Mouse (Mus musculus) embryonic fibroblast, embryonic 13.5 days (primary cell): ENCODE data around the gene Usf2. TPM values are rescaled to one million over a fixed set of nuclear protein-coding genes. Genes with fewer than 3 reads are reported as not detected.
A peak's percentile ranks its signal among the peaks of the same experiment; 100 is the strongest.

ENCODE experiments used
- H3K27ac ChIP-seq: 2 replicates; pipeline ENCODE4 v1.5.1; 2012; ENCODE audit warnings: low read length, control low read depth, inconsistent platforms; ENCODE audit not compliant: insufficient read depth
- H3K4me1 ChIP-seq: 2 replicates; pipeline ENCODE4 v1.6.1; 2011; ENCODE audit warnings: low read length; ENCODE audit not compliant: control insufficient read depth, insufficient read depth
- H3K4me3 ChIP-seq: 2 replicates; pipeline ENCODE4 v1.5.1; 2011; ENCODE audit warnings: mild to moderate bottlenecking, control low read depth, low read length; ENCODE audit not compliant: insufficient read depth
- CTCF ChIP-seq: IDR thresholded peaks from 2 replicates; pipeline ENCODE4 v1.5.1; 2011; ENCODE audit warnings: mild to moderate bottlenecking, control low read depth, low read length, moderate library complexity, borderline replicate concordance; ENCODE audit not compliant: insufficient read depth
- POLR2A ChIP-seq: IDR thresholded peaks from 2 replicates; pipeline ENCODE4 v1.6.1; 2011; ENCODE audit warnings: low read depth, mild to moderate bottlenecking, control low read depth, low read length, moderate library complexity
- polyA plus RNA-seq: library from polyadenylated mRNA; stranded (reverse); fragments of >200 nt; gene quantifications from 2 replicates; pipeline ENCODE4 v1.2.4, GENCODE M21; 2011; ENCODE audit warnings: low read depth; ENCODE audit not compliant: missing spikeins, insufficient read length

The Usf2 gene
- polyA plus RNA-seq, 1 experiment: 61.1 TPM

DNA sequence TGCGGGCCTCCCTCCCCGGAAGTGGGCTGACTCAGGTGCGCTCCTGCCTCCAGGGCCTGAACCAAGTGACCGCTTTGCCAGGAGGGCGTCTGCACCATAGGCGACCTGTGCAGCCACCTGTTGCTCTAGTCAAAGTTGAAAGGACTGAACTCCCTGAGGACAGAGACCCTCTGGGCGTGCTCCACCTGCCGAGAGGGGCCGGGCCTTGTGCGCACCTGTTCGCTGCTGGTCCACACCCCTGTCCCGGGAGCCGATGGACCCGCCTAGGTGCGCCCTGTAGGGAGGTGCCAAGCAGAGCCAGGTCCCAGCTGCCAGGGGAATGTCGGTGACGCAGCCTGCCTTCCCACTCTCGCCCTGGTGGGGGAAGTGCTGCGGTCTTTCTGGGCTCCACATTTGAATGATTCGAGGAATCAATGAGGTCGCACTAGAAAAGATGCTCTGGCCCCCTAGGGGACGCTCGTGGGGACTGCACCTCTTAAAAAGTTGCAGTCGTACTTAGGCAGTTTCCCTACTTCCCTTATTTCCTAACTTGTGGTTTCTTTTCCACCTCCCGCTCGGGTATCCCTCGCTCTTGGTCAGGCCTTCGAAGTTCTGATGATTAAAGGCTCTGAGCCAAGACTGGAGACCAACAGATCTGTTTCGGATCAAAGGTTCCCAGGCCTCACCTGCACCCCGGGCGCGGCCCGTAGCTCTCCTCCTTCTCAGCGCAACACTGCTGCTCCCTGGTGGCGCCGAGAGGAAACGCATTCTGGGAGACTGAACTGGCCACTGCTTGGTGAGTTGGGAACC is 17.1 kb upstream of the Usf2 start, which contains the start of gene Fam187b:
Fam187b (plus strand) TSS at position 290 of the 789 bp plus-strand sequence.
- Histone ChIP-seq H3K27ac (no peak within 1 kb of the TSS), H3K4me3 (peak within 1 kb of the TSS; percentile 34), H3K4me1 (no peaks in the 10 kb centered on the region)
- no peak for TF ChIP-seq POLR2A
- TF ChIP-seq CTCF: peak; percentile 95

DNA sequence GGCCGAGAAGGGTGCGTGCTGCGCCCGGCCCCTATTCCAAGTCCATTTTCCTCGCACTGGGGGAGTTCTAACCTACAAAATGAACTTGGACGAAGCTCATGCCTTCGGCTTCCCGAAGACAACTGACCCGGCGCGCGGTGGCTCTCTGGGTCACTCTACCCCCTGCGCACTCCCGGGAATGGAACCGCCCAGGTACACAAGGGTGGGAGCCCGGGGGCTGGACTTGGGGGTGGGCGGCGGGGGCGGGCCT is 16.6 kb upstream of the Usf2 start, which contains the start of gene Lsr:
Lsr (minus strand) TSS at position 214 of the 250 bp plus-strand sequence.
- Histone ChIP-seq H3K4me3 (peak within 1 kb of the TSS; percentile 34), H3K4me1 (no peaks in the 10 kb centered on the region), H3K27ac (no peak within 1 kb of the TSS)
- TF ChIP-seq CTCF (no peak), POLR2A (no peak)

DNA sequence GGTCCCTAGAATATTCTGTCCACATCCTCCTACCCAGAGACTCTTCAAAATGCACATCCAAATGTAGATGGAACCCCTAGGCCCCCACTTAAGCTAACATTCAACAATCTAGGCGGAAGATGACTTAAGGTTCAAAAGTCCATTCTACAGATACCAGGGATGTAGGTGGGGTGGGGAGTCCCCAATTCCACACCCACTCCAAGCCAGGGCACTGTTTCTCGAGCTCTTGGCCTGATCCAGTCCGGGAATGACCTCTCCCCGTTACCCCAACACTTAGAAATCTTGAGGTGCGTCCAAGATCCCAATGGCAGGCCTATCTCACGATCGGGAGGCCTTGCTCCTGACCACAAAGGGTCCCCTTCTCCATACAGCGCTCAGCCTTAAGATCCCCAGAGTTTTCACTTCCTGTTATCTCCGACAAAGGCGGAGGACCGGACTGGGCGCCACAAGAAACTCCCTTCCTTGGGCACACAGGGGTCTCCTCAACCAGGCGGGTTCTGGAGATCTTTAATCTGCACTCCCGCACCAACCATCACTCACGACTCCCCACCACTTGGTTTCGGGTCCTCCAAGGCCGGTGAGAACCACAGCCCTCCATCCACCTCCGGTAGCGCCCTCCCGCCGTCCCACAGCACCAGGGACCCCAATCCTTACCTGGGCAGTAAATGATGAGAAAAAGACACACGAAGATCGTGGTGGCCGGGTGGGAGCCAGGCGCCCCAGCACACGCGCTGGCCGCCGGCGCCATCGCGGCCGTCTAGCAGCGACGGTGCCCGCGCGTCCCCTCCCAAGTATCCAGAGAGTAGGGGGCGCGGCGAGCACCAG is 16.0 kb upstream of the Usf2 start:
- H3K27ac ChIP-seq: no peak overlapping the region
- no peak for TF ChIP-seq POLR2A
- no peak for TF ChIP-seq CTCF
- no peak overlapping the region for H3K4me3 ChIP-seq
- H3K4me1 ChIP-seq: no peaks in the 10 kb centered on the region

DNA sequence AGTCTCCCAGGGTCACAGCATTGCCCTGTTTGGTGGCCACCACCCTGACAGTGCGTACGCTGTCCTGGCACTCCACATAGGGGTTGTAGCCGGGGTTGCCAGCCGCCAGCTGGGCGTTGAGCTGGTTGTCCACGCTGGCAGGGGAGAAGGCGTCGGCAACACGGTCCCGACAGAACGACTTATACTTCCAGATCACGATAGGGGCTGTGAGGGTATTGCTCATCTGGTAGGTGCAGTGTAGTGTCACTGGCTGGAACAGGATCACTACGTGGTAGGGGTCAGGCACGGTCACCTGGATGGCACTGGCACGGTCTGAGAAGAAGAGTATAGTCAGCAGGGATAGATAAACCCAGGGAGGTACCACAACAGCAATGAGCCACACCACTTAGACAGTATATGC is 15.3 kb upstream of the Usf2 start:
- TF ChIP-seq POLR2A (no peak), CTCF (no peak)
- Histone ChIP-seq H3K4me3 (no peak overlapping the region), H3K27ac (no peak overlapping the region), H3K4me1 (no peaks in the 10 kb centered on the region)

DNA sequence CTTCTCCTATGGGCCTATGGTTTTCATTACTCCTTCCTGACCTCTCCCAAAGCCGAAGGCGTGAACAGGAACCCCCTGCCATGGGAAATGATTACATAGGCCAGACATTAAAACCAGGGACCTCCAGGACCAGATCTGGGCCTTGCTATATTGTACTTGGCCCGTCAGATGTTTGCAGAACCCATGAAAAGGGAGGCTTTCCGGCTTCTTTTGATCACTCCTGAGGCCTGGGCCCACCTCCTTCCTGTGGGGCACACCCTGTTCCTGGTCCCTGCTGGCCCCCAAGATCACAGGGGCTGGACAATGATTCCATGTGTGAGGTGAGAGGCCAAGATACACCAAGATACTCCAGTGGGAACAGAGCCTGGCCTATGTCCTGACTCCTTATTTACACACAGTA is 12.6 kb upstream of the Usf2 start:
- H3K4me3 ChIP-seq: no peak overlapping the region
- no peaks in the 10 kb centered on the region for H3K4me1 ChIP-seq
- TF ChIP-seq CTCF (no peak), POLR2A (no peak)
- H3K27ac ChIP-seq: no peak overlapping the region

DNA sequence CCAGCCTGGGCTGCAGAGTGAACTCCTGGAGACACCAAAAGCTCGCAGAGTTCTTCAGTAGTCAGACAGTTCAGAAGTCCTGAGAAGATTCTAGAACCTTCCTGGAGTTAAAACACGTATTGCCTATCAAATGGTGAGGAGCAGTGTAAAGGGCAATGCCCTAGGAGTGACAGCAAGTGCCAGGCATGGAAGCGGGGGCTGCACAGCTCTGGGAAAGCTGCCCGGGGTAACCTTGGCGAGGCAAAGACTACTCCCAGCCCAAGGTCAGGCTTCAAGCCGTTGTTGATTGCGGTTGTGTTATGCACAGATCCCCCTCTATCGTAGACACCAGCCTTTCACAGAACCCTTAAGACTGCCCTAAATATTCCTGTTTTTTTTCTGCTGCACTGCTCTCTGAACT is 12.0 kb upstream of the Usf2 start:
- Histone ChIP-seq H3K4me3 (no peak overlapping the region), H3K4me1 (no peaks in the 10 kb centered on the region), H3K27ac (no peak overlapping the region)
- no peak for TF ChIP-seq CTCF
- no peak for TF ChIP-seq POLR2A

DNA sequence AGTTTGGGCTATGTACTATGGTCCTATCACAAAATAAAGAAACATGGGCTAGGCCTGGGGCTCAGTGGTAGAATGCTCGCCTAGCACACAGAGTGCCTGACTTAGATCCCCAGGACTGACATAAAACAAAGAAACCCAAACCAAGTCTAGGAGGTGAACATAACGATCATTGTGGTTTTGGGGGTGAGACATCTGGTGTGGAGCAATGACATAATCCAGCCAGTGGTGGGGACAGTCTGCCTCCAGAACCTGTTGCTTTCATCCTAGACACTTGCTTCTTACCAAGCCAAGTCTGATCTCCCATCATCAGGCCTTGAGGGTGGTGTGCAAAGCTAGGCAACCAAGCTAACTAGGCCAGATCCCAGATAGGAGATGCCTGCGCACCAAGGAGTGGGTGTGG is 10.1 kb upstream of the Usf2 start:
- Histone ChIP-seq H3K4me3 (no peak overlapping the region), H3K27ac (no peak overlapping the region), H3K4me1 (no peaks in the 10 kb centered on the region)
- TF ChIP-seq CTCF (no peak), POLR2A (no peak)

DNA sequence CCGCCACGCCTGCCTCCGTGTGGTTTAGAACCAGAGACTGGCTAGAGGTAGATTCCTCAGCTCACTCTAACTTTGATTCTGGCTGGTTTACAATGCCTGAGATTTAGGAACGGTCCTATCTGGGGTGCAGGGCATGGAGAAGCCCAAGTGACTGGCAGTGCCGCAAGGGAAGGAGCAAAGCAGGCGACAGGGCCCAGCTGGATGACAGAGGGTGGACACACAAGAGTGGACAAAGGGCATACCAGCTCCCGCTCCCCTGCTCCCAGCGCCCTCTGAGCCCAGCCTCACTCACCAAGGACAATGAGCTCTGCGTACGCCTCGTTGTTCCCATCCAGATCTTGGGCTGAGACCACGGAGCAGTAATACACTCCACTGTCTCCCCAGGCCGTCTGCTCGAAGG is 9.1 kb upstream of the Usf2 start:
- Histone ChIP-seq H3K4me1 (no peaks in the 10 kb centered on the region), H3K4me3 (no peak overlapping the region), H3K27ac (no peak overlapping the region)
- no peak for TF ChIP-seq CTCF
- no peak for TF ChIP-seq POLR2A

DNA sequence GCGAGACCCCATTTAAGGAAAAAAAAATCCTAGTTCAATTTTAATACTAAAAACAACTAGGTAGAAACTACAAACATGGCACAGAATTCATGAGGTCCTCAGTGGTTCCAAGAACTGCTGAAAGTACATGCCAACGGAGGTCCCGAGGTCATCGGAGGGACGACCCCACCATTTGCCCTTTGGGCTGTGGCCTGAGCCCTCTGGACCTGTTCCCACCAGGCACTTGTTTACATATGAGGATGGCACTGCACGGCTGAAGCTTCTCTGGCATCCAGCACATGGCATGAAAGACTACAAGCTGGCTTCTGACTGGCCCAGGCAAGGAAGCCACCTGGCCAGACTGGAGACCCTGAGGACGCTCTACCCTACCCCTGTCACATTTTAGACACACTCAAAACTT is 7.8 kb upstream of the Usf2 start:
- no peak overlapping the region for H3K4me3 ChIP-seq
- no peak overlapping the region for H3K27ac ChIP-seq
- TF ChIP-seq CTCF (no peak), POLR2A (no peak)
- no peaks in the 10 kb centered on the region for H3K4me1 ChIP-seq

DNA sequence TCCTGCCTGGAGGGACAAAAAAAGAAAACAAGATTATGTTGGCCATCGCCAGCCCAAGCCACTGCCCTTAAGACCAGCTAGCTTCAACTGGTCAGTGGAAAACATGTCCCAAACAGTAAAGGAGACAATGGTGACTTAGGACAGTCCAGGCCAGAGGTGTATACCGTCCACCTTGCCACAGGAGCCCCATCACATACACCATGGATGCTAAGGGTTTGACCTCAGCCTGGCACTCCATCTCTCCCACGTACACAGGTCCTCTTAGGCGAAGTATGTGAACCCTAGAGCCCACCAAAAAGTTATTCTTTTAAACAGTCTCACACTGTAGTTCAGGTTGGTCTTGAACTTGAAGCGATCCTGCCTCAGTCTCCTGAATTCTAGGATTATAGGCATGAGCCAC is 6.3 kb upstream of the Usf2 start:
- Histone ChIP-seq H3K4me1 (no peaks in the 10 kb centered on the region; the same call in 1 of the 2 replicates), H3K27ac (no peak overlapping the region), H3K4me3 (no peak overlapping the region)
- TF ChIP-seq POLR2A: peak; percentile 57
- TF ChIP-seq CTCF: no peak
